Mouse (Mus musculus) hindbrain, embryonic 10.5 days (tissue): Measurements from ENCODE around the gene Rcor2. TPM values are rescaled to one million over a fixed set of nuclear protein-coding genes. Genes with fewer than 3 reads are reported as not detected.

Experiments
- DNase-seq: peaks from one replicate; pipeline ENCODE4 v3.0.0-alpha.2; 2017; ENCODE audit warnings: low spot score
- H3K27ac ChIP-seq: fragments of 300-500 bp; sonication (generic); 2 replicates; pipeline ENCODE4 v1.5.1; 2016; ENCODE audit warnings: mild to moderate bottlenecking, moderate library complexity
- H3K27me3 ChIP-seq: fragments of 300-500 bp; sonication (generic); 2 replicates; pipeline ENCODE4 v1.6.1; 2016; ENCODE audit warnings: mild to moderate bottlenecking; ENCODE audit not compliant: poor library complexity, insufficient read depth, severe bottlenecking
- H3K36me3 ChIP-seq: fragments of 300-500 bp; sonication (generic); 2 replicates; pipeline ENCODE4 v1.6.1; 2016; ENCODE audit warnings: mild to moderate bottlenecking, moderate library complexity
- H3K4me1 ChIP-seq: fragments of 300-500 bp; sonication (generic); replicated peaks from 2 replicates; pipeline ENCODE4 v1.6.1; 2016; ENCODE audit warnings: mild to moderate bottlenecking
- H3K4me3 ChIP-seq: fragments of 300-500 bp; sonication (generic); 2 replicates; pipeline ENCODE4 v1.5.1; 2016; ENCODE audit warnings: mild to moderate bottlenecking, moderate library complexity
- H3K9me3 ChIP-seq: fragments of 300-500 bp; sonication (generic); 2 replicates; pipeline ENCODE4 v1.6.1; 2016; ENCODE audit warnings: mild to moderate bottlenecking, moderate library complexity
- WGBS: fragments of 180-500 bp; shearing (Covaris S2); methylation state at CpG from one replicate; pipeline ENCODE4 v1.1.7; 2016; 5-methylcytosine and 5-hydroxymethylcytosine counted together
- polyA plus RNA-seq: library from polyadenylated mRNA; unstranded; fragments of >200 nt; fragmentation: Nextera tagmentation; extraction: Ambion mirVana; gene quantifications from 2 replicates; pipeline ENCODE4 v1.2.1, GENCODE M21; 2016

Rcor2 gene
- polyA plus RNA-seq, 1 experiment from 2014 or later = 79.1 TPM

- no peak for DNase-seq
- 84% methylated on average over 2 of the region's 2 CpGs for WGBS
- H3K9me3 ChIP-seq = no peaks in the 10 kb centered on the region
- H3K27ac ChIP-seq = no peak overlapping the region
- H3K4me1 ChIP-seq = peaks cover 35% of the 10 kb centered on the region
- no peak overlapping the region for H3K4me3 ChIP-seq
- no peaks in the 10 kb centered on the region for H3K27me3 ChIP-seq
- H3K36me3 ChIP-seq = peaks cover 19% of the 10 kb centered on the region
Measured at GRCm38 (mm10) chr19:7304801-7305200, 37.7 kb downstream of the Rcor2 start.

- H3K4me1 ChIP-seq = peaks cover 43% of the 10 kb centered on the region
- 85% methylated on average over 11 of the region's 11 CpGs for WGBS
Measured at GRCm38 (mm10) chr19:7305380-7306310, 38.5 kb downstream of the Rcor2 start.

GRCm38 (mm10) chr19:7306968-7307367 lies 39.8 kb downstream of the Rcor2 start:
- WGBS = 57% methylated on average over 3 of the region's 3 CpGs
- Histone ChIP-seq H3K36me3 (peaks cover 11% of the 10 kb centered on the region; the same call in 1 of the 2 replicates), H3K4me3 (no peak overlapping the region), H3K4me1 (peaks cover 57% of the 10 kb centered on the region), H3K27me3 (no peaks in the 10 kb centered on the region), H3K9me3 (no peaks in the 10 kb centered on the region), H3K27ac (peak overlapping the region; percentile 40; the same call in 1 of the 2 replicates)
- no peak for DNase-seq

More at GRCm38 (mm10) chr19:7305380-7306310, 38.5 kb downstream of the Rcor2 start:
- H3K9me3 ChIP-seq = no peaks in the 10 kb centered on the region
- no peak for DNase-seq
- no peak overlapping the region for H3K4me3 ChIP-seq
- no peak overlapping the region for H3K27ac ChIP-seq
- H3K27me3 ChIP-seq = no peaks in the 10 kb centered on the region
- peaks cover 13% of the 10 kb centered on the region; the same call in 1 of the 2 replicates for H3K36me3 ChIP-seq

GRCm38 (mm10) chr19:7307995-7308770 lies 41.1 kb downstream of the Rcor2 start:
- 75% methylated on average over 8 of the region's 8 CpGs for WGBS
- no peak for DNase-seq
- Histone ChIP-seq H3K27ac (peak overlapping the region; percentile 45), H3K36me3 (peaks cover 11% of the 10 kb centered on the region; the same call in 1 of the 2 replicates), H3K4me1 (peaks cover 63% of the 10 kb centered on the region), H3K9me3 (no peaks in the 10 kb centered on the region), H3K4me3 (no peak overlapping the region), H3K27me3 (no peaks in the 10 kb centered on the region)

GRCm38 (mm10) chr19:7309738-7310330 lies 42.7 kb downstream of the Rcor2 start:
- Histone ChIP-seq H3K4me1 (peaks cover 67% of the 10 kb centered on the region), H3K36me3 (0 out of 2 replicates have a peak, but pooled peaks cover 5% of the 10 kb centered on the region), H3K9me3 (no peaks in the 10 kb centered on the region), H3K4me3 (no peak overlapping the region), H3K27ac (0 out of 2 replicates have a peak overlapping the region, but pooled peaks have one; percentile 71), H3K27me3 (no peaks in the 10 kb centered on the region)
- whole genome bisulfite sequencing = 63% methylated on average over 2 of the region's 2 CpGs
- DNase-seq = no peak

GRCm38 (mm10) chr19:7310704-7311103 lies 43.6 kb downstream of the Rcor2 start:
- H3K4me3 ChIP-seq = no peak overlapping the region
- 0 out of 2 replicates have a peak, but pooled peaks cover 3% of the 10 kb centered on the region for H3K36me3 ChIP-seq
- peak; percentile 36 for DNase-seq
- H3K27me3 ChIP-seq = no peaks in the 10 kb centered on the region
- peaks cover 67% of the 10 kb centered on the region for H3K4me1 ChIP-seq
- peak overlapping the region; percentile 71 for H3K27ac ChIP-seq
- H3K9me3 ChIP-seq = no peaks in the 10 kb centered on the region
- WGBS = 27% methylated on average over 5 of the region's 5 CpGs

- no peak for DNase-seq
- Histone ChIP-seq H3K27ac (peak overlapping the region; percentile 71), H3K4me1 (peaks cover 67% of the 10 kb centered on the region), H3K9me3 (no peaks in the 10 kb centered on the region), H3K4me3 (peak overlapping the region; percentile 13; the same call in 1 of the 2 replicates), H3K27me3 (no peaks in the 10 kb centered on the region), H3K36me3 (no peaks in the 10 kb centered on the region)
- WGBS = 48% methylated on average over 10 of the region's 10 CpGs
Measured at GRCm38 (mm10) chr19:7311306-7311705, 44.2 kb downstream of the Rcor2 start.

GRCm38 (mm10) chr19:7313660-7314059 lies 46.5 kb downstream of the Rcor2 start:
- Histone ChIP-seq H3K4me1 (peaks cover 44% of the 10 kb centered on the region), H3K4me3 (no peak overlapping the region), H3K36me3 (no peaks in the 10 kb centered on the region), H3K27me3 (no peaks in the 10 kb centered on the region), H3K27ac (no peak overlapping the region), H3K9me3 (no peaks in the 10 kb centered on the region)
- WGBS = 89% methylated on average over 2 of the region's 2 CpGs
- no peak for DNase-seq

- 96% methylated on average over 8 of the region's 8 CpGs for WGBS
- no peak for DNase-seq
- no peak overlapping the region for H3K4me3 ChIP-seq
- no peaks in the 10 kb centered on the region for H3K27me3 ChIP-seq
- H3K27ac ChIP-seq = no peak overlapping the region
- H3K36me3 ChIP-seq = no peaks in the 10 kb centered on the region; the same call in 1 of the 2 replicates
- no peaks in the 10 kb centered on the region for H3K9me3 ChIP-seq
- peaks cover 30% of the 10 kb centered on the region for H3K4me1 ChIP-seq
Measured at GRCm38 (mm10) chr19:7314976-7315586, 48.0 kb downstream of the Rcor2 start.

GRCm38 (mm10) chr19:7315587-7315984 lies 48.5 kb downstream of the Rcor2 start:
- Histone ChIP-seq H3K27me3 (no peaks in the 10 kb centered on the region), H3K4me3 (no peak overlapping the region), H3K4me1 (peaks cover 25% of the 10 kb centered on the region), H3K27ac (no peak overlapping the region), H3K9me3 (no peaks in the 10 kb centered on the region), H3K36me3 (no peaks in the 10 kb centered on the region; the same call in 1 of the 2 replicates)
- no peak for DNase-seq
- WGBS = 92% methylated on average over 4 of the region's 4 CpGs

GRCm38 (mm10) chr19:7316822-7317221 lies 49.7 kb downstream of the Rcor2 start:
- no peak for DNase-seq
- WGBS = 81% methylated on average over 4 of the region's 4 CpGs
- H3K4me3 ChIP-seq = no peak overlapping the region
- H3K27me3 ChIP-seq = no peaks in the 10 kb centered on the region
- no peak overlapping the region for H3K27ac ChIP-seq
- no peaks in the 10 kb centered on the region; the same call in 1 of the 2 replicates for H3K36me3 ChIP-seq
- H3K4me1 ChIP-seq = peaks cover 12% of the 10 kb centered on the region
- no peaks in the 10 kb centered on the region for H3K9me3 ChIP-seq

GRCm38 (mm10) chr19:7317716-7318115 lies 50.6 kb downstream of the Rcor2 start:
- Histone ChIP-seq H3K27me3 (no peaks in the 10 kb centered on the region), H3K4me3 (no peak overlapping the region), H3K9me3 (no peaks in the 10 kb centered on the region), H3K27ac (no peak overlapping the region), H3K36me3 (no peaks in the 10 kb centered on the region; the same call in 1 of the 2 replicates), H3K4me1 (0 out of 2 replicates have a peak, but pooled peaks cover 4% of the 10 kb centered on the region)
- DNase-seq = no peak
- 87% methylated on average over 4 of the region's 4 CpGs for WGBS
